Mouse (Mus musculus) hindbrain, embryonic 15.5 days (tissue): Measurements from ENCODE around the gene Klhl29. TPM values are rescaled to one million over a fixed set of nuclear protein-coding genes. Genes with fewer than 3 reads are reported as not detected.

Experiments used
- ATAC-seq: fragments of 200-750 bp; cut with Nextera tagmentation; 2 replicates; pipeline ENCODE4 v1.8.0; 2017; ENCODE audit warnings: low read depth, moderate number of reproducible peaks, moderate TSS enrichment; ENCODE audit not compliant: low FRiP score
- H3K27ac ChIP-seq: fragments of 300-500 bp; sonication (generic); replicated peaks from 2 replicates; pipeline ENCODE4 v1.5.1; 2015; ENCODE audit warnings: mild to moderate bottlenecking, inconsistent platforms
- H3K27me3 ChIP-seq: fragments of 300-500 bp; sonication (generic); 2 replicates; pipeline ENCODE4 v1.6.1; 2015; ENCODE audit warnings: control low read depth, inconsistent platforms
- H3K36me3 ChIP-seq: fragments of 300-500 bp; sonication (generic); 2 replicates; pipeline ENCODE4 v1.6.1; 2015; ENCODE audit warnings: control low read depth, inconsistent platforms
- H3K4me1 ChIP-seq: fragments of 300-500 bp; sonication (generic); replicated peaks from 2 replicates; pipeline ENCODE4 v1.6.1; 2015; ENCODE audit warnings: control low read depth, inconsistent platforms
- H3K4me2 ChIP-seq: fragments of 300-500 bp; sonication (generic); 2 replicates; pipeline ENCODE4 v1.6.1; 2015; ENCODE audit warnings: moderate library complexity, mild to moderate bottlenecking, inconsistent platforms
- H3K4me3 ChIP-seq: fragments of 300-500 bp; sonication (generic); 2 replicates; pipeline ENCODE4 v1.5.1; 2015; ENCODE audit warnings: mild to moderate bottlenecking, inconsistent platforms
- H3K9ac ChIP-seq: fragments of 300-500 bp; sonication (generic); 2 replicates; pipeline ENCODE4 v1.6.1; 2015; ENCODE audit warnings: inconsistent platforms
- H3K9me3 ChIP-seq: fragments of 300-500 bp; sonication (generic); 2 replicates; pipeline ENCODE4 v1.6.1; 2016; ENCODE audit warnings: control low read depth, inconsistent platforms
- WGBS: fragments of 180-500 bp; shearing (Covaris S2); methylation state at CpG from one replicate; pipeline ENCODE4 v1.1.7; 2015; 5-methylcytosine and 5-hydroxymethylcytosine counted together
- polyA plus RNA-seq: library from polyadenylated mRNA; unstranded; fragments of >200 nt; fragmentation: Nextera tagmentation; extraction: Ambion mirVana; gene quantifications from 2 replicates; pipeline ENCODE4 v1.2.1, GENCODE M21; 2015

The Klhl29 gene
- polyA plus RNA-seq, 1 experiment from 2014 or later, result 4.8 TPM

DNA sequence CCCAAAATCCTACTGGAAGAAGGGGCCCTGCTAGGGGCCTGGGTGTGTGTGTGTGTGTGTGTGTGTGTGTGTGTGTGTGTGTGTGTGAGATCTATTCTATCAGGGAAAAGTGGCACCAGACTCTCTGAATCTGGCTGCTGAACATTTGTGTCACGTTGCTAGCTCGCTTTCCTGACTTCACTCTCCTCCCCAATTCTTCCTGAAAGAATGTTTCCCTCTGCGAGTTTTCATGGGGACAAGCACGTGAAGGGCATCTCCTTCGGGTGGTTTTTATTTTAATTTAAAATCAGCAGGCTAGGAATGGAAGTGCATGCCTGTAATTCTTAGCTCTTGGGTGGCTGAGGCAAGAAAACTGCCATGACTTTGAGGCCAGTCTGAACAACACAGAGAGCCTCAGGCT lies 172.1 kb downstream of the Klhl29 start:
- Histone ChIP-seq H3K36me3 (no peaks in the 10 kb centered on the region), H3K27me3 (no peaks in the 10 kb centered on the region), H3K27ac (no peak overlapping the region), H3K4me1 (peaks cover 13% of the 10 kb centered on the region), H3K9me3 (no peaks in the 10 kb centered on the region), H3K9ac (no peak overlapping the region), H3K4me3 (no peak overlapping the region), H3K4me2 (no peak overlapping the region)
- no peak for ATAC-seq
- 70% methylated on average over 5 of the region's 5 CpGs for WGBS

GRCm38 (mm10) chr12:5198254-5198653 lies 177.2 kb downstream of the Klhl29 start:
- ATAC-seq, result no peak
- no peaks in the 10 kb centered on the region for H3K36me3 ChIP-seq
- WGBS, result 76% methylated on average over 4 of the region's 4 CpGs

DNA sequence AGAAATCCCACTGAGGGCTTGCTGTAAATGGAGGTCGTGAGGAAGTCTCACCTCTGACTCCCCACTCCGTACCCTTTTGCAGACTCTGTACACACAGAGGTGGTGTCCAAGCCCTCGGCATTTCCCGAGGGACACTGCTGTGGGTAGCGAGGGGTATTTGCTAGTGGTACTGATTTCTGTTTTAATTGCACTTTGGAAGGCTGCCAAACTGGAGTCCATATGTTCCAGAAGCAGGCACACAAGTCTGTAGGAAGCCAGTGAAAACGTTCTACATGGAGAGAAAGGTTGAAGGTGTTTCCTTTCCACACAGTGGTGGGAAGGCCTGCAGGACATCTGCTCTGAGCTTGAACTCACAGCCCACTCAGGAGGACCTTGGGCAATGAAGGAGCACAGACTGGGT lies 181.3 kb downstream of the Klhl29 start:
- Histone ChIP-seq H3K4me3 (no peak overlapping the region), H3K36me3 (no peaks in the 10 kb centered on the region), H3K27me3 (no peaks in the 10 kb centered on the region), H3K9ac (no peak overlapping the region), H3K9me3 (no peaks in the 10 kb centered on the region), H3K4me2 (no peak overlapping the region), H3K4me1 (peaks cover 41% of the 10 kb centered on the region), H3K27ac (no peak overlapping the region)
- WGBS, result 42% methylated on average over 6 of the region's 6 CpGs
- no peak for ATAC-seq

More at GRCm38 (mm10) chr12:5198254-5198653, 177.2 kb downstream of the Klhl29 start:
- Histone ChIP-seq H3K9me3 (no peaks in the 10 kb centered on the region), H3K27ac (no peak overlapping the region), H3K4me1 (peaks cover 6% of the 10 kb centered on the region; the same call in 1 of the 2 replicates), H3K4me2 (no peak overlapping the region), H3K27me3 (no peaks in the 10 kb centered on the region), H3K9ac (no peak overlapping the region), H3K4me3 (no peak overlapping the region)

DNA sequence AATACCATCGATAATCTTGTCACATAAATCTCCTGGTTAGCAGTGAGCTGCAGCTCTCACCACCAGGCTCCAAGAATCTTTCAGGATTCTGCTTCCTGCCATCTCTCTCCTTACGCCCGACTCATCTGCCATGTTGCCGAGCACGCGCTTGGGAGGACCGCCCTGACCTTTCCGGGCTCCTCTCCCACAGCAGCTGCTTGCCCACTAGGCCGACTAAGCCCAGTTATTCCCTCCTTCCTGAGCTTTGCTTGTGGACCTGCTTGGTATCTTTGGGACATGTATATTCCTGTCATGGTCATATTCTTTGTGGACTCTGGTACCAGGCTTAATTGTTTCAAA lies 183.1 kb downstream of the Klhl29 start:
- Histone ChIP-seq H3K27ac (no peak overlapping the region), H3K4me1 (peaks cover 57% of the 10 kb centered on the region), H3K4me3 (no peak overlapping the region), H3K4me2 (no peak overlapping the region), H3K9me3 (no peaks in the 10 kb centered on the region), H3K9ac (no peak overlapping the region), H3K36me3 (no peaks in the 10 kb centered on the region), H3K27me3 (no peaks in the 10 kb centered on the region)
- no peak; the same call in 1 of the 2 replicates for ATAC-seq
- 49% methylated on average over 9 of the region's 9 CpGs for WGBS

DNA sequence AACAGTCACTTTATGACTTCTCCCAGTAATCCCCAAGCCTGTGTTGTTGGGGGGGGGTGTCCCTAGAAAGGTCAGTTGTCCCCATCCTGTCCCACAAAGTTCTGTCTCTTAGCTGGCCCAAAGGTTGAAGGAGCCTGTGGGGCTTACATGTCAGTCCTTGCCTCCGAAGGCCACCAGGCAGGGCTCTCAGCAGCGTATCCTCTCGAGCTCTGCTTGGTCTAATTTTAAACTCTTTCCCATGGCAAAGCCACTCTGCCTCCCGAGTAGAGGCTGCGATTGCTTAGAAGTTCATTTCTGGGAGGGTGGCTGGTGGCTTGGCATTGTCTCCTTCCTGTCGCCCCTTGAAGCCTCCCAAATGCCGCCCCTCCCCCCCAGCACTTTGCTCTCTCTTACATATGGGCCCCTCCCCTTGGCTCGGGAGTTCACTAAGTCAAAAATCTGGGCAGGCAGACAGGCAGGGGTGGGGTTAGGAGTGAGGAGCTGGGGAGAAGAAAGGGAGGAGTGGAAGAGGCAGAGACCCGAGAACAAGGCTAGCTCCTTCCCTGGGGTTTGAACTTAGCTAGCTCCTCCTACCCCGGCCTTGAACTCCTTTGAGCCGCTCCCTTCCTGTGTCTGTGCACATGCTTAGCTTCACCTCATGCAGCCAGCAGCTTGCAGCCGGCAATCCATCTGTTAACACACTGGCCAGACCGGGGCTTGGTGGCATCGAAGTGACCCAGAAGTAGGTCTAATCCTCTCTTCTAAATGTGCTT lies 183.7 kb downstream of the Klhl29 start:
- peak; percentile 48 for ATAC-seq
- H3K27ac ChIP-seq, result 0 out of 2 replicates have a peak overlapping the region, but pooled peaks have one; percentile 0

GRCm38 (mm10) chr12:5191206-5191605 lies 184.3 kb downstream of the Klhl29 start:
- Histone ChIP-seq H3K4me1 (peaks cover 60% of the 10 kb centered on the region), H3K9ac (no peak overlapping the region), H3K4me3 (no peak overlapping the region), H3K27me3 (no peaks in the 10 kb centered on the region), H3K36me3 (no peaks in the 10 kb centered on the region), H3K4me2 (no peak overlapping the region), H3K27ac (0 out of 2 replicates have a peak overlapping the region, but pooled peaks have one; percentile 0), H3K9me3 (no peaks in the 10 kb centered on the region)
- ATAC-seq, result no peak
- 75% methylated on average over 4 of the region's 4 CpGs for WGBS

More for the DNA sequence above, 183.7 kb downstream of the Klhl29 start:
- 17% methylated on average over 14 of the region's 14 CpGs for WGBS
- Histone ChIP-seq H3K4me3 (no peak overlapping the region), H3K4me2 (no peak overlapping the region), H3K9me3 (no peaks in the 10 kb centered on the region), H3K9ac (no peak overlapping the region), H3K36me3 (no peaks in the 10 kb centered on the region), H3K27me3 (no peaks in the 10 kb centered on the region), H3K4me1 (peaks cover 60% of the 10 kb centered on the region)

GRCm38 (mm10) chr12:5189446-5190150 lies 185.9 kb downstream of the Klhl29 start:
- Histone ChIP-seq H3K4me2 (no peak overlapping the region), H3K4me3 (no peak overlapping the region), H3K27me3 (no peaks in the 10 kb centered on the region), H3K4me1 (peaks cover 60% of the 10 kb centered on the region), H3K27ac (0 out of 2 replicates have a peak overlapping the region, but pooled peaks have one; percentile 29), H3K9ac (no peak overlapping the region), H3K36me3 (no peaks in the 10 kb centered on the region), H3K9me3 (no peaks in the 10 kb centered on the region)
- 18% methylated on average over 15 of the region's 15 CpGs for WGBS
- ATAC-seq, result no peak

DNA sequence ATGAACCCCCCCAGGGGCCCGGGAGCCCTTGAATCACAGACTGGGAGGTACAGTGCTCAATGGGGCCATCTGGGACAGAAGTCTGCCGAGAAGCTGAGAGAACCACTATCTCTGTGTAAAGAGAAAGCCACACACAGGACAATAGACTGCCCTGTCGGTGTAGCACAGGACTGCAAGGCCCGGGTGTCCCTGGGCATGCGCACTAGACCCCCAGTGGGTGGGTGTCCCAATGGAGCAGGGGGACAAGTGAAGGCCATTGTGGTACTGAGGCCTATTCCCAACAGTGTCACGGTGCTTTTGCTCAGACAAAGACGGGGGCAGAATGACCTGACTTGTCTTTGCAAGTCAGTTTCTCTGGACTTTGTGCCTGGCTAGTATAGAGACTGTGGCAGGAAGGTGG lies 186.6 kb downstream of the Klhl29 start:
- Histone ChIP-seq H3K4me2 (no peak overlapping the region), H3K27ac (0 out of 2 replicates have a peak overlapping the region, but pooled peaks have one; percentile 30), H3K4me1 (peaks cover 57% of the 10 kb centered on the region), H3K4me3 (no peak overlapping the region), H3K36me3 (no peaks in the 10 kb centered on the region), H3K9ac (no peak overlapping the region), H3K9me3 (no peaks in the 10 kb centered on the region), H3K27me3 (no peaks in the 10 kb centered on the region)
- peak; percentile 28 for ATAC-seq
- 10% methylated on average over 7 of the region's 7 CpGs for WGBS

- Histone ChIP-seq H3K4me2 (no peak overlapping the region), H3K4me3 (no peak overlapping the region), H3K9me3 (no peaks in the 10 kb centered on the region), H3K9ac (no peak overlapping the region), H3K27ac (no peak overlapping the region), H3K36me3 (no peaks in the 10 kb centered on the region), H3K4me1 (peaks cover 64% of the 10 kb centered on the region), H3K27me3 (no peaks in the 10 kb centered on the region)
- 91% methylated on average over 2 of the region's 2 CpGs for WGBS
- ATAC-seq, result no peak
These were observed 187.6 kb downstream of the Klhl29 start for GRCm38 (mm10) chr12:5187773-5188333.

DNA sequence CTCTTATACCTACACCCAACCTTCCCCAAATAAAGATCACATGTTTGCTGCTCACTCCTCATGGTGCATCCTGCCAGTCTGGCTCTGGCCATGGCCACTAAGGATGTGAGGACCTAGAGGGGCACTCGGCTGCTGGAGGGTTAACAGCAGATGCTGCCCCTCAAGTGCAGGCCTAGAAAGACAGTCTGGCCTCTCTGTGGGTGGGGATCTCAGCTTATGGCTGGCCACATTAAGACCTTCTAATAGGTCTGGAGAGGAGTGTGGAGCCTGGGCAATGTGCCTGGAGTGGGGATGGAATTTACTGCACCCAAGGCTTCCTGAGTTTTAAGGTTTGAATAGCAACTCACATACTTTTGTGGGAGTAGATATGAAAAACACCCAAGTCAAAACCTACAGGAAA lies 188.8 kb downstream of the Klhl29 start:
- 71% methylated on average over 1 of the region's 1 CpGs for WGBS

DNA sequence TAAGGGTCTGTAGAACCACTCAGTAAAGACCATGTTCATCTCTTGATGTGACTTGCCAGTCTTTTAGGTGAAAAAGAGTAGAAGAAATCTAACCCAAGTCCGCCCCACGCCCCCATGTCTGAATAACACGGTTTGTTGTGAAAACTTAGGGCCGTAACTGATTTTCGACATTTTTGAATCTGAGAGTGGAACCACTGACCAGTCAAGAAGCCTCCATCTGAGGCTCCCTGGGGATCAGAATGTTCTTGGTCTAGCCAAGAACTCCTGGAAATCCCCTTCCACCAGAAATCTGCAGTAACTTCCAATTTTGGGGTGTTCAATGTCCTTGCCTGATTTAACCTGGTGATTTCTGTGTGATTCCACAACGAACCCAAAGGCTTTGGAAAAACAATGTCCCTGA lies 189.9 kb downstream of the Klhl29 start:
- Histone ChIP-seq H3K27ac (no peak overlapping the region), H3K4me3 (no peak overlapping the region), H3K9me3 (no peaks in the 10 kb centered on the region), H3K36me3 (no peaks in the 10 kb centered on the region), H3K4me1 (peaks cover 51% of the 10 kb centered on the region), H3K27me3 (no peaks in the 10 kb centered on the region), H3K4me2 (no peak overlapping the region), H3K9ac (no peak overlapping the region)
- 92% methylated on average over 6 of the region's 6 CpGs for WGBS
- no peak for ATAC-seq

More for the DNA sequence above, 188.8 kb downstream of the Klhl29 start:
- no peak overlapping the region for H3K4me3 ChIP-seq
- H3K9ac ChIP-seq, result no peak overlapping the region
- H3K27ac ChIP-seq, result no peak overlapping the region; the same call in 1 of the 2 replicates
- no peaks in the 10 kb centered on the region for H3K9me3 ChIP-seq
- ATAC-seq, result no peak
- H3K27me3 ChIP-seq, result no peaks in the 10 kb centered on the region
- peaks cover 61% of the 10 kb centered on the region for H3K4me1 ChIP-seq
- H3K4me2 ChIP-seq, result no peak overlapping the region
- H3K36me3 ChIP-seq, result no peaks in the 10 kb centered on the region

DNA sequence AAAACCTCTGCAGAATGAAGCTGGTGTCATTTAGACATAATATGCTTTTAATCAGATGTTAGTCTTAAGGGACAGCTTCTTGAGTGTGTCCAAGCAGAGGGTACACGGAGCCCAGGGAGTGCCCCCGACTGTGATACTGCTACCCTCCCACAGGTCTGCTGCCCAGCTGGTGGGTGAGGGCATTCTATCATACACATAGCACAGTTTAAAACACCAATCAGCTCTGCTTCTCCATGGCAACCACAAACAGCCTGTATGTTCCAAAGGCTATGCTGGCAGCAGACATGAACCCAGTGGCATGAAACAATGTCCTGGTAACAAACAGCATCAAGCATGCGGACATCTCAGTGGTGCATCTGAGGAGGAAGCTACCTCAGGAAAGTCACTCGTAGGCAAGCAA lies 192.9 kb downstream of the Klhl29 start:
- Histone ChIP-seq H3K27ac (no peak overlapping the region), H3K36me3 (no peaks in the 10 kb centered on the region), H3K4me2 (no peak overlapping the region), H3K27me3 (no peaks in the 10 kb centered on the region), H3K9ac (no peak overlapping the region), H3K4me3 (no peak overlapping the region), H3K9me3 (no peaks in the 10 kb centered on the region), H3K4me1 (peaks cover 26% of the 10 kb centered on the region)
- WGBS, result 55% methylated on average over 4 of the region's 4 CpGs
- ATAC-seq, result 0 out of 2 replicates have a peak, but pooled peaks have one; percentile 28
